Mouse (Mus musculus) testis, postnatal 10 days (tissue): ENCODE measurements around the gene Wbp2.
"Not testable (repeated sequence)": the region's sequence is repeated elsewhere in the genome, so short reads cannot be mapped to it uniquely, and the experiment has no call there.

Experiments used
- DNase-seq: peaks from one replicate; pipeline ENCODE4 v3.0.0; 2021; ENCODE audit warnings: low spot score

Wbp2 gene

GRCm38 (mm10) chr11:116086258-116087193 is at the start of gene Wbp2:
TSS of gene Wbp2 (minus strand) at chr11:116086995.
- peak; percentile 97 for DNase-seq

GRCm38 (mm10) chr11:116134171-116134570 is 47.4 kb upstream of the Wbp2 start:
- no peak for DNase-seq

- DNase-seq, result peak; percentile 39
Measured at GRCm38 (mm10) chr11:116133497-116133896, 46.7 kb upstream of the Wbp2 start.

- DNase-seq, result no peak
Measured at GRCm38 (mm10) chr11:116132366-116133333, 45.9 kb upstream of the Wbp2 start.

GRCm38 (mm10) chr11:116131349-116132170 is 44.8 kb upstream of the Wbp2 start:
- no peak for DNase-seq

- peak; percentile 94 for DNase-seq
Measured at GRCm38 (mm10) chr11:116130488-116131205, 43.9 kb upstream of the Wbp2 start, which contains the start of gene Trim65. TSS of gene Trim65 (minus strand) at chr11:116131128.

GRCm38 (mm10) chr11:116129993-116130487 is 43.2 kb upstream of the Wbp2 start:
- no peak for DNase-seq

- DNase-seq, result no peak
Measured at GRCm38 (mm10) chr11:116129091-116129790, 42.4 kb upstream of the Wbp2 start.

- DNase-seq, result no peak
Measured at GRCm38 (mm10) chr11:116127986-116128385, 41.2 kb upstream of the Wbp2 start.

- peak; percentile 97 for DNase-seq
Measured at GRCm38 (mm10) chr11:116127156-116127980, 40.6 kb upstream of the Wbp2 start, which contains the start of gene Trim47. TSS of gene Trim47 (minus strand) at chr11:116127210.

GRCm38 (mm10) chr11:116126261-116126660 is 39.5 kb upstream of the Wbp2 start:
- DNase-seq, result no peak

GRCm38 (mm10) chr11:116121731-116122245 is 35.0 kb upstream of the Wbp2 start:
- not testable (repeated sequence) for DNase-seq

GRCm38 (mm10) chr11:116117819-116118218 is 31.0 kb upstream of the Wbp2 start:
- DNase-seq, result peak; percentile 62

- no peak for DNase-seq
Measured at GRCm38 (mm10) chr11:116117241-116117640, 30.4 kb upstream of the Wbp2 start.

- no peak for DNase-seq
Measured at GRCm38 (mm10) chr11:116111611-116112203, 24.9 kb upstream of the Wbp2 start.

GRCm38 (mm10) chr11:116111067-116111466 is 24.3 kb upstream of the Wbp2 start:
- no peak for DNase-seq

GRCm38 (mm10) chr11:116110540-116110939 is 23.7 kb upstream of the Wbp2 start:
- no peak for DNase-seq

GRCm38 (mm10) chr11:116110131-116110530 is 23.3 kb upstream of the Wbp2 start:
- DNase-seq, result peak; percentile 95
